Mouse (Mus musculus) kidney, adult 18-20 months (tissue): ENCODE results near the gene Fto.
A peak's percentile ranks its signal among the peaks of the same experiment; 100 is the strongest.

ENCODE experiments used
- DNase-seq: peaks from one replicate; pipeline ENCODE4 v3.0.0; 2021

The Fto gene

GRCm38 (mm10) chr8:91312835-91313832, at the start of gene Fto, which contains the start of gene Rpgrip1l:
Fto (plus strand) TSS chr8:91313525.
Rpgrip1l (minus strand) TSS chr8:91313262.
- peak; percentile 97 for DNase-seq

DNA sequence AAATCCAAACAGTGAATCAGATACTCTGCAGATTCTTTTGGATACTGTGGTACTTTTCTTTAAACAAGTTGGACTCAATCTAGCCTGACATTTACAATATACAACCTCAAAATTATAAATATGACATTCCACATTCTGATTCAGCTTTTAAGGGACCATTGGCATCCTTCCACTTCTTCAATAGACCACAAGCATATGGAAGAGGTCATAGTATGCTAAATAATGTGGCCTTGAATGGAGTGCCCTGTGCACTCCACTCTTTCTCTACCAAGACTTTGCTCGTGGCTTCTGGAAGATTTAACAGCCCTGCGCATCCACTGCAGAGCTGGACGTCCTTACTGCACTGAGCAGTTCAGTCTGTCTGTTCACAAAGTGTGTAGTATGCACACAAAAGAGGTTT, 49.4 kb upstream of the Fto start:
- no peak for DNase-seq

DNA sequence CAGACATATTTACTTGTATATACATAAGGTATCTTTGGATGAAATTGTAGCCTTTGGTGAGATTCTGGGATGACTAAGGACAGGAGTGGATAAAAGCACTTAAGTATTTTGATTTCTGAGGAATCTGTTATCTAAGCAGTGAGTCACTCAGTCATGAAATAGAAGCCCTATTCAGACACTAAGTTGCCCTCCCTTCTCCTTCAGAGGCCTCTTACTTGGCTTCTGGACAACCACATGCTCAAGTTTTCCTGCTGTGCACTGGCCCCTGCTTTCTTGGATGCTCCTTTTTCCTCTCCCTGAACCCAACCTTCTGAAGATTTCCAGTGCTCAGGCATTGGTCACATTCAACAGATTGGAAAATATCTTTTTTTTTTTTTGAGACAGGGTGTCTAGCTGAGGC, 48.8 kb upstream of the Fto start:
- DNase-seq = no peak

DNA sequence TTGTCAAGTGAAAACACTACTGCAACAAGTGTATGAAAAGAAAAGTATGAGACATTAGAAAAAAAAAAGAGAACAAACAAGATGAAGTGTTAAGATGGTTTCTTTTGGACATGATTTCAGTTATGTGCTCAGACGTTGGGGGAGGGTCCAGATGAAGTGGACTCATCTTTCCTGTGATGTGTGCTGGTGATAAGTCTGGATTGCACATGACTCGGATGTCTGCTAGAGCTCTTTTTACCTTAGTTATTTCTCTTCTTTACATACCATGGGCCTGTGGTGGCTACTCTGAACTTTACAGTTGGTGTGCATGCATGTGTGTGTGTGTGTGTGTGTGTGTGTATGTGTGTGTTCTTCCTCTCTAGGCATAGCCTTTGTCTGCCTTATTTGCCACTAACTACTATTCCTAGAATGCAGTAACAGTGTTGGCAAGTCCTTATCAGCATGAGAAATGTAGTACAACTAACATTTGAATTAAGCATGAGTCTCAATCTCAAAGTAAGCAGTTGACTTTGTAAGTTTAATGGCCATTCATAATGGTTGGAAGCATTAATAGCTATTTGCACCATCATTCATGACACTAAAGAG, 43.9 kb upstream of the Fto start:
- no peak for DNase-seq

GRCm38 (mm10) chr8:91273493-91273892, 39.8 kb upstream of the Fto start:
- no peak for DNase-seq

DNA sequence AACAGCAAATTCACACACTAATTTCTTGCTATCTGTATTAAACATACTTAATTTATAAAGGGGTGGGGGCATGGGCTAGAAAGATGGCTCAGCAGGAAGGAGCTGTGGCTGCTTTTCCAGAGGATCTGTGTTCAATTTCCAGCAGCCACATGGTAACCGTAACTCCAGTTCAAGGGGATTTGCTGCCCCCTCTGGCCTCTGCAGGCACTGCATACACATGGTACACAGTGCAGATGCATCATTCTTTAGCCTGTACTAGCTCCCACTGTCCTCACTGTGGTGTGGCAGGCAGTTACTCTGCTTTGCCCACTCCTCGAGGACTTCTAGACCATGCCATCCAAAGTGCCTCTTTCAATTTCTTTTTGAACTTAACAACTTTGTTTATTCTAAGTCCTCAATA, 37.0 kb upstream of the Fto start:
- no peak for DNase-seq

GRCm38 (mm10) chr8:91278060-91278459, 35.3 kb upstream of the Fto start:
- DNase-seq = no peak

GRCm38 (mm10) chr8:91280467-91281212, 32.7 kb upstream of the Fto start:
- no peak for DNase-seq

DNA sequence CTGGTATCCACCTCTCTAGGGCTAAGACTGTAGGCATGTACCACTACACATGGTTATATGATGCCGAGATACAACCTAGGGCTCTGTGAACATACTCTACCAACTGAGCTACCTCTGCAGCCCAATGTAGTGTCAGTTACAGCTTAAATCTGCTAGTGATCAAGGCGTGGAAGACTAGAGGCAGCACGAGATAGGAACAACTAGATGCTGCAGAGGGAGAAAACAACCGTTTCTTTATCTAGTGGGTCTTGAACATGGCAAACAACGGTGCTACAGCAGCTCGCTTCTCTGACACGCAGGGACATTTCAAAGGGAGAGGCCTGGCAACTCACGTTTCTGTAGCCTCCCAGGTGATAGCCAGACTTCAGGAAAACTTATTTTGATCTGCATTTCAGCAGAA, 31.8 kb upstream of the Fto start:
- no peak for DNase-seq

DNA sequence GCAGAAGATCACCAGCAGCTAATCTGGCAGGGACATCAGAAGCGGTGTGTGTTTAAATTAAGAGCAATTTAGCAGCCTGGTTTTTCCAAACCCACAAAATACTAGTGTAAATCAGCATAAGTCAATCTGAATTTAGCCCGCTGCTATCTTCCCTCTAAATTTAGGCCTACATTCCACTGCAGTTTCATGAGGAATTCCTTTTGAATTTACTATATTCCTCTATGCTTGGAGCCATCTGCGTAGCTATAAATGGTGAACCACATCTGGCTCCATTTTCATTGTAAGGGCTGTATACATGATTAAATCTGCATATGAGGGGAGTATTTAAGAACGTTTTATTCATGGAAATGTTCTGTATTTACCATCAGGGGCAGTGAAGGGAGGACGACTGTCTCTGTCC, 30.7 kb upstream of the Fto start:
- DNase-seq = no peak

DNA sequence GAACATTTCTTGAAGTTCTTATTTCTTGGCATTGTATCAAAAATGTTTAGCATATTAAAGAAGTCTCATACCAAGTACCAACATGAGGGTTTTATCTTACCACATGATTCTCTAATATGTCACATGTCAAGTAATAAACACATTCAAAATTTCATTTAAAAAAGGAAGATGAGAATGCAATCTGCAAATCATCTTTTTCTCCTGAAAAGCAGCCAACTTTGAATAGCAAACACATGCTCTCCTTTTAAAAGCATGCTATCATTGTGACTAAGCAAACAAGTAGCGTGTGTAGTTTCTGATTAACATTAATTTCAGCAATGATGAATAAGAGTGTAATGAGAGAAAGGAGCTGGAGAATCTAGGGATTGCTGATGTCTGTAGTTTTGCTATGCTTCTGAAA, 29.5 kb upstream of the Fto start:
- DNase-seq = no peak

- no peak for DNase-seq
Observed at GRCm38 (mm10) chr8:91286237-91286636, 27.1 kb upstream of the Fto start.

- DNase-seq = no peak
Observed at GRCm38 (mm10) chr8:91290576-91290975, 22.7 kb upstream of the Fto start.

- DNase-seq = no peak
Observed at GRCm38 (mm10) chr8:91295786-91296185, 17.5 kb upstream of the Fto start.

DNA sequence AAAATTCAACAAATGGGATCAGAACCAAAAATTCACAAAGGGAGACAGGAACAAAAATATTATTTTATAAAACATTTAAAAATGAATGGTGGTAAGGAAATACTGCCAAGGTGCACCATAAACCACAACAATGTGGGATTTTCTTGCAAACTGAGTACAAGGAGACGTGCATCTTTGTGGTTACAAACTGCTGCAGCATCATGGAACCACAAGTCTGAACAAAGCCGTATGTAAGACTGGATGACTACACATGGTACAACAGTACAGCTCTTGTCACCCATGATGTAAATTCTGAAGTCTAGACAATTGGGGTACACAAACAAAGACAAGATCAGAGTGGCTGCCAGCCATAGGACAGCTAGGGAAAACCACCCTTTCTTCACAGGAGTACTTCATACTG, 14.7 kb upstream of the Fto start:
- DNase-seq = no peak

GRCm38 (mm10) chr8:91304481-91305386, 8.6 kb upstream of the Fto start:
- no peak for DNase-seq

GRCm38 (mm10) chr8:91312342-91312741, 983 bp upstream of the Fto start:
- DNase-seq = no peak

DNA sequence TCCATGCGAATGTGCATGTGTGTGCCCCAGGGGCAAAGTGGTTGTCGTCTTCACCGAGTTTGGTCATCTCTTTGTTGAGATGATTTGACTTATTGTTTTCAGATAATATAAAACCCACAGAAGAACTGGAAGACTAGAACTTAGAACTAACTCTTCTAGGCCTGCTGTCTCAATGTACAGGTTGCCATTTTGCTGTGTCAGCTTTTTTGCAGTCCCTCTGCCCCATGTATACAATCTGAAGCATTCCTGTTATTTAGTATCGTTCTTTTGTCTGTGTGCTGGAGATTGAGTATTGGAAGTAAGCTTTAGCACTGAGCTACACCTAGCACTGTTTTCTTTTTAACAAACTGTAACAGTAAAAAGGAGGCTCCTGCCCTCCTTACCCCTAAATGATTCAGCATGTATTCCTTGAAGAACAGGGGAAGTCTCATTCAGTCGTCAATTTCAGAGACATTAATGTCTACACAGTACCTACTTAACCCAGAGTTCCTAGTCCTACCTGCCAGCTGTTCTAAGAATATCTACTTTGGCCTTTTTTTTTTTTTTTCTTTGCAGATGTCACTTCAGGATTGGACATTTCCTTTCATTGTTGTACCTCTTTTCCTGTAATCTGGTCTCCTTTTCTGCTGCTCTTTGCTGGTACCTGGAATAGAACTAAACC, 4.4 kb downstream of the Fto start:
- DNase-seq = no peak

DNA sequence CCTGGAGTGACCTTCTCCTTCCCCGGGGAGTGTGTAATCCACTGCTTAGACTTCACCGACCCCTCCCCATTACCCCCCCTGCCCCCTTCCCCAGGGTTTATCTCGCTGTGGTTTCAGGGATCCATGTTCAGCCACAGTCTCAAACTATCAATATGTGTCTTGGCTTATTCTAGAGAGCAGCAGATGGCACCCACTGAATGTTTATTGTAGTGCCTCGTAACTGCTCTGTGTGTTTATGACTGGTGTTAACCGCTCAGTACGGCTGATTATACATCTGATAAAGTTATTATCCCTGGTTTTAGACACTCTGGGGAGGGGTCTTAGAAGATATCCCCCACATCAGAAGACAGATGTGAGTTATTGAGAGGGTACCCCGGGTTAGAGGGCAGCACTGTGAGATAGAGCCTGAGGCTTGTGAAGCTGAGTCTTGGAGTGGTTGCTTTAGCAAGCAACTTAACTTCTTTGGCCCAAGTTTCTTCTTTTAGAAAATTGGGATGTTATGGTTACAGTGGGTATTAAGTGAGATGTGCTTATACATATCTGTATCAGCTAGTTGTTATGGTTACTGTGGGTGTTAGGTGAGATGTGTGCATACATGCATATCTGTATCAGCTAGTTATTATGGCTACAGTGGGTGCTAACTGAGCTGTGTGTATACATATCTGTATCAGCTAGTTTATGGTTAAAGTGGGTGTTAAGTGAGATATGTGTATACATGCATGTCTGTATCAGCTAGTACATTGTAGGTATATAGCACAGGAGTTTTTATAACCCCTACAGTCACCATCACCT, 5.8 kb downstream of the Fto start:
- no peak for DNase-seq

GRCm38 (mm10) chr8:91323511-91323910, 10.2 kb downstream of the Fto start:
- no peak for DNase-seq

DNA sequence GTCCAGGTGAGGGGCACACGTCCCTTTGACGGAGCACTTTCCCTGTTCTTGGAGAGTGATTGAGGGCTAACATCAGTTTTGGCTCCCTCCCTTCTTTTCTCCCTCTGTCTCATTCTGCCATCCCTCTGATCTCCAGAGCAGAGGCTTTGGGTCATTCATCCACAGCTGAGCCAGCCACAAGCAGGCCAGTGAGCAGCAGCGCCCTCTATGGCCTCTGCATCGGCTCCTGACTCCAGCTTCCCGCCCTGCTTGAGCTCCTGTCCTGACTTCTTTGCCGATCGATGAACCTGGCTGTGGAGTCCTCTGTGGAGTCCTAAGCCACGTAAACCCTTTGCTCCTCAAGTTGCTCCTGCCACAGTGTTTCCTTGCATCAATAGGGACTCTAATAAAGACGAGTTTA, 10.9 kb downstream of the Fto start:
- no peak for DNase-seq
